Mouse (Mus musculus) limb, embryonic 14.5 days (tissue): ENCODE results near the gene AC140267.1. TPM values are rescaled to one million over a fixed set of nuclear protein-coding genes. Genes with fewer than 3 reads are reported as not detected.

Experiments used
- ATAC-seq: fragments of 200-750 bp; cut with Nextera tagmentation; 2 replicates; pipeline ENCODE4 v1.8.0; 2017; ENCODE audit warnings: low read depth, moderate number of reproducible peaks, moderate TSS enrichment; ENCODE audit not compliant: low FRiP score
- DNase-seq: peaks from one replicate; pipeline ENCODE4 v3.0.0-alpha.2; 2015; ENCODE audit warnings: low spot score
- H3K27ac ChIP-seq: fragments of 300-500 bp; sonication (generic); replicated peaks from 2 replicates; pipeline ENCODE4 v1.5.1; 2014; ENCODE audit warnings: low read depth, mild to moderate bottlenecking, low read length, moderate library complexity, mixed read lengths
- H3K27me3 ChIP-seq: fragments of 300-500 bp; sonication (generic); 2 replicates; pipeline ENCODE4 v1.6.1; 2014; ENCODE audit warnings: low read length, mixed read lengths; ENCODE audit not compliant: control insufficient read depth, insufficient read depth
- H3K36me3 ChIP-seq: fragments of 300-500 bp; sonication (generic); 2 replicates; pipeline ENCODE4 v1.6.1; 2014; ENCODE audit warnings: mild to moderate bottlenecking, low read length, moderate library complexity, mixed read lengths; ENCODE audit not compliant: control insufficient read depth, insufficient read depth
- H3K4me1 ChIP-seq: fragments of 300-500 bp; sonication (generic); 2 replicates; pipeline ENCODE4 v1.6.1; 2014; ENCODE audit warnings: antibody characterized with exemption, low read length, mixed read lengths; ENCODE audit not compliant: control insufficient read depth, insufficient read depth
- H3K4me2 ChIP-seq: fragments of 300-500 bp; sonication (generic); replicated peaks from 2 replicates; pipeline ENCODE4 v1.6.1; 2014; ENCODE audit warnings: low read depth, mild to moderate bottlenecking, low read length, moderate library complexity; ENCODE audit not compliant: severe bottlenecking
- H3K4me3 ChIP-seq: fragments of 300-500 bp; sonication (generic); replicated peaks from 2 replicates; pipeline ENCODE4 v1.5.1; 2014; ENCODE audit warnings: low read length
- H3K9ac ChIP-seq: fragments of 300-500 bp; sonication (generic); 2 replicates; pipeline ENCODE4 v1.6.1; 2014; ENCODE audit warnings: mild to moderate bottlenecking, low read depth, low read length, moderate library complexity; ENCODE audit not compliant: severe bottlenecking
- H3K9me3 ChIP-seq: fragments of 300-500 bp; sonication (generic); 2 replicates; pipeline ENCODE4 v1.6.1; 2016; ENCODE audit warnings: low read length; ENCODE audit not compliant: control insufficient read depth
- POLR2A ChIP-seq: fragments of 200-500 bp; IDR thresholded peaks from 2 replicates; pipeline ENCODE4 v1.8.0; 2012; ENCODE audit warnings: inconsistent platforms, mild to moderate bottlenecking, moderate library complexity, borderline replicate concordance; ENCODE audit not compliant: insufficient read depth, insufficient read length; ENCODE audit errors: extremely low read depth
- WGBS: fragments of 180-500 bp; shearing (Covaris S2); extraction: QIAGEN DNeasy Blood & Tissue Kit; methylation state at CpG from one replicate; pipeline ENCODE4 v1.1.7; 2014; 5-methylcytosine and 5-hydroxymethylcytosine counted together
- polyA plus RNA-seq, 2 experiments: library from polyadenylated mRNA; depleted of rRNA in 1 of 2; stranded (reverse) in 1 of 2; unstranded in 1 of 2; fragments of >200 nt; fragmentation: Nextera tagmentation in 1 of 2; extraction: Ambion mirVana in 1 of 2; gene quantifications; 2 replicates each; pipeline versions ENCODE4 v1.2.1 to v1.2.3; 2012 to 2014

Gene AC140267.1
- polyA plus RNA-seq, 2 experiments: not detected

GRCm38 (mm10) chr15:80228071-80228800 lies 7.4 kb upstream of the AC140267.1 start:
- Histone ChIP-seq H3K27ac (no peak overlapping the region), H3K9me3 (no peaks in the 10 kb centered on the region), H3K4me1 (no peaks in the 10 kb centered on the region), H3K36me3 (no peaks in the 10 kb centered on the region), H3K27me3 (no peaks in the 10 kb centered on the region), H3K4me2 (no peak overlapping the region), H3K9ac (no peak overlapping the region), H3K4me3 (no peak overlapping the region)
- 78% methylated on average over 17 of the region's 17 CpGs for WGBS
- no peak for DNase-seq
- ATAC-seq: no peak
- TF ChIP-seq POLR2A: no peak

- Histone ChIP-seq H3K4me3 (no peak overlapping the region), H3K27ac (no peak overlapping the region), H3K36me3 (peaks cover 19% of the 10 kb centered on the region), H3K4me1 (peaks cover 5% of the 10 kb centered on the region; the same call in 1 of the 2 replicates), H3K9ac (no peak overlapping the region), H3K27me3 (no peaks in the 10 kb centered on the region), H3K9me3 (no peaks in the 10 kb centered on the region), H3K4me2 (no peak overlapping the region)
- no peak for ATAC-seq
- WGBS: 82% methylated on average over 2 of the region's 2 CpGs
- DNase-seq: no peak
- no peak for TF ChIP-seq POLR2A
Measured at GRCm38 (mm10) chr15:80232331-80232730, 3.3 kb upstream of the AC140267.1 start.

DNA sequence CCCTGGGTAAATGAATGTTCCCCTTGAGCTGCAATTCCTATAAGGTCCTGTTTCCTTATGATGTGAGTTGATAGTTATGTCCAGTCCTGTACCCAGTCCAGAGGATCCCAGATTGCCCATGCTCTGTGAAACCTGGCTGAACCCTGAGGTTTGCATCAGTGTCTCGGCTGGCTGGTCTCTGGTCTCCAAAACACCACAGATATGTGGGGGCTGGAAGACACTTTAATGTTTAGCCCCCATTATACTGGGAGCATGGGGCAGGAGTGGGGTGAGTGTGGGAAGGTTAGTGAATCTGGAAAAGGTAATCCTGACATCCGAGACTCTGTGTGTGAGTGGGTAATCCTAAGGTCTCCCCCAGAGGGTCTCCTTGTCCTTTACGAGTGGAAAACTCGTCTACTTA lies 2.6 kb upstream of the AC140267.1 start:
- Histone ChIP-seq H3K9me3 (no peaks in the 10 kb centered on the region), H3K4me2 (peak overlapping the region; percentile 79), H3K4me3 (peak overlapping the region; percentile 96; the same call in 1 of the 2 replicates), H3K36me3 (peaks cover 23% of the 10 kb centered on the region), H3K4me1 (peaks cover 5% of the 10 kb centered on the region; the same call in 1 of the 2 replicates), H3K27me3 (no peaks in the 10 kb centered on the region), H3K27ac (peak overlapping the region; percentile 71), H3K9ac (no peak overlapping the region)
- 48% methylated on average over 4 of the region's 4 CpGs for WGBS
- ATAC-seq (no peak), DNase-seq (no peak)
- no peak for TF ChIP-seq POLR2A

DNA sequence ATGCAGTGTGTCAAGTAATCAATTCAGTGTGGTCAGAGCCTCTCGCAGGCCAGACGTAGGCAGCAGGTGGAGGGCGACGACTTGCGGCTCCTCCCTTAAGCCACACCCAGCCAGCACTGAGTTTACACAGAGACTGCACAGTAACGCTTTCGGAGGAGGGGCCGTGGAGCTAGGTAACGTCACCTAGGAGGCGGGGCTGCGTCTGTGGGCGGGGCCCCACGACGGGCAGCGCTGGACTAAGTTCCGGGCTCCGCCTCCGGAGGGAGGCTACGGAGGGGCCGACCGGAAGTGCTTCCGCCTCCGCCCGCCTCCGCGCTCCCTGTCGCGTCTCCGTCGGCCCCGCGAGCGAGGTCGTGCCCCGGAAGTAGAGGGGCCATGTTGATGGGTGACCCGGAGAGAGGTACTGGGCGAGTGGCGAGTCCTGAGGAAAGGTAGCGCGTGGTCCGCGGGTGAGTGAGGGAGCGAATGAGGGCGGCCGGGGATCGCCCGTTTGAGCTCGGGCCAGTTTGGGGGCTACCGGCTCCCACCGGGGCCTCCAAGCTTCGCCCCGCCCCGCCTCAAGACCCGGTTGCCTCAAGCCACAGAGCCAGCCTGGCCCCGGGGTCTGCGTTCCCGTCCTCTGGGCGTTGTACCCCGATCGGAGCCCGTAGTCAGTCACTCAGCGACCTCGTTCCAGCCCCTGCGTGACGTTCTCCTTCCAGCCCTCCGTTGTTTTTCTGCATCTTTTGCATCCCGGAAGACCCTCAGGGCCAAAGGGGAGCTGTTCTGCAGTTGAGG lies 1.7 kb upstream of the AC140267.1 start, which contains the start of gene Mief1:
Gene Mief1, plus strand, starts transcription at position 286 of the 777 bp plus-strand sequence.
- no peaks in the 10 kb centered on the region for H3K9me3 ChIP-seq
- peak within 1 kb of the TSS; percentile 82 for H3K27ac ChIP-seq
- DNase-seq (peak; percentile 98), ATAC-seq (peak; percentile 98)
- H3K4me1 ChIP-seq: peaks cover 5% of the 10 kb centered on the region; the same call in 1 of the 2 replicates
- peaks cover 31% of the 10 kb centered on the region for H3K36me3 ChIP-seq
- 0% methylated on average over 55 of the region's 67 CpGs for WGBS
- no peak for TF ChIP-seq POLR2A
- peak within 1 kb of the TSS; percentile 83 for H3K9ac ChIP-seq
- peak within 1 kb of the TSS; percentile 96 for H3K4me3 ChIP-seq
- H3K4me2 ChIP-seq: peak within 1 kb of the TSS; percentile 79
- no peaks in the 10 kb centered on the region for H3K27me3 ChIP-seq

DNA sequence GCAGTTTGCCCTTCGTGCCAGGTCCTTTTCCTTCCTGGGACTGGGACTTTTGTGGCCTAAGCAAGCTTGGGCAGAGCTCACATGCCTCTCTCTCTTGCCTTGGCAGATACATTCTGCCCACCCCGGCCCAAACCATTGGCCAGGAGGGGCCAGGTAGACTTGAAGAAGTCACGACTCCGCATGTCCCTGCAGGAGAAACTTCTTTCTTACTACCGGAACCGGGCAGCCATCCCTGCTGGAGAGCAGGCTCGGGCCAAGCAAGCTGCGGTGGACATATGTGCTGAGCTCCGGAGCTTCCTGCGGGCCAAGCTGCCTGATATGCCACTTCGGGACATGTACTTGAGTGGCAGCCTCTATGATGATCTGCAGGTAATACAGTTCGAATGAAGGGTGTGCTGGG lies 12.5 kb downstream of the AC140267.1 start:
- Histone ChIP-seq H3K27me3 (no peaks in the 10 kb centered on the region), H3K36me3 (peaks cover 85% of the 10 kb centered on the region), H3K4me1 (no peaks in the 10 kb centered on the region; the same call in 1 of the 2 replicates), H3K4me3 (no peak overlapping the region), H3K9ac (no peak overlapping the region), H3K9me3 (no peaks in the 10 kb centered on the region), H3K27ac (no peak overlapping the region), H3K4me2 (no peak overlapping the region)
- DNase-seq (no peak), ATAC-seq (no peak)
- 95% methylated on average over 12 of the region's 12 CpGs for WGBS
- TF ChIP-seq POLR2A: no peak
